Mouse (Mus musculus): ENCODE data around the gene Ctcf.

- no peak for TF ChIP-seq CTCF (conservative IDR thresholded peaks at IDR 0.05; ENCODE audit: insufficient read depth, insufficient read length, low read depth, low read length)
- TF ChIP-seq POLR2A (IDR thresholded peaks at IDR 0.05; ENCODE audit: low read depth, low read length): no peak
Observed at GRCm38 (mm10) chr8:105695080-105695780, 58.9 kb downstream of the Ctcf start.
